Mouse (Mus musculus) bone marrow macrophage, adult 2 months (primary cell): ENCODE results near the gene Imp3.

ENCODE experiments used
- CTCF ChIP-seq: IDR thresholded peaks from 2 replicates; pipeline ENCODE4 v1.5.1; 2012; ENCODE audit warnings: low read depth, mild to moderate bottlenecking, low read length, moderate library complexity
- POLR2A ChIP-seq: IDR thresholded peaks from 2 replicates; pipeline ENCODE4 v1.6.1; 2012; ENCODE audit warnings: mild to moderate bottlenecking, low read depth, low read length, borderline replicate concordance

DNA sequence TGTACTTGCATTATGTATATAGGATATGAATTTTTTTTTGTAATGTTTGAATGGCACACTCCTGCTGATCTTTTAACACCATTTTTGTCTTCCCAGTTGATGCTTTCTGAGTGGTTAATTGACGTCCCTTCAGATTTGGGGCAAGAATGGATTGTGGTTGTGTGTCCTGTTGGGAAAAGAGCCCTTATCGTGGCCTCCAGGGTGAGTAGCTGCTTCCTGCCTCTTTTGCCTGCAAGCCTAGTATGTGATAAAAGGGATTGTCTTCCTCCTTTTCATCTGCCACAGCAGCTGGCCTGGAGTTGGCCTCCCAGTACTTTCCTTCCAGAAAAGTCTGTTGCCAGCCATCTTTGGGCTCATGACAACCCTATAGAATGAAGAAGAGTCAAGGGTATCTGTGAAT lies 32.9 kb downstream of the Imp3 start:
- TF ChIP-seq CTCF (no peak), POLR2A (no peak)
